Mouse (Mus musculus) cerebellum, postnatal 36 days (tissue): ENCODE measurements around the gene Slco6c1.

ENCODE experiments used
- DNase-seq, 2 experiments: peaks; one replicate each; pipeline ENCODE4 v3.0.0; 2021 to 2022; ENCODE audit warnings: mixed read lengths in 2 of 2

Slco6c1 gene

DNA sequence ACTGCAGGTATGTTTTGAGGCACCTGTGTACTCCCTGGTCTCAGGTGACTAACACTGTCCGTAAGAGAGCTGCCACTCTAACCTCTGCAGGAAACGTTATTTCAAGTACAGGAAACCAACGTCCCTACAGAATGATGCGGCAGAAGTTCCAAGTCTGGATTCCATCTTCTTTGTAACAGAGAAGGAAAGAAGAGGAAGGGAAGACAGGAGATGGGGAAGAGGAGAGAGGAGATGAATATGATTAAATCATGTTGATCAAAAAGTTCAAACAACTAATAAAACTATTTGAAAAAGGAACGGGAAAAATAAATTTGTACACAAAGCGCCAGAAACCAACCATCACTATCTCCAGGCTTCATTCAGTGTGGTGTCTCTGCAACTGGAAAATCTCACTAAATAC lies at the start of gene Slco6c1:
Gene Slco6c1 (minus strand): TSS at position 101 of the 400 bp plus-strand sequence.
- no peak for DNase-seq

DNA sequence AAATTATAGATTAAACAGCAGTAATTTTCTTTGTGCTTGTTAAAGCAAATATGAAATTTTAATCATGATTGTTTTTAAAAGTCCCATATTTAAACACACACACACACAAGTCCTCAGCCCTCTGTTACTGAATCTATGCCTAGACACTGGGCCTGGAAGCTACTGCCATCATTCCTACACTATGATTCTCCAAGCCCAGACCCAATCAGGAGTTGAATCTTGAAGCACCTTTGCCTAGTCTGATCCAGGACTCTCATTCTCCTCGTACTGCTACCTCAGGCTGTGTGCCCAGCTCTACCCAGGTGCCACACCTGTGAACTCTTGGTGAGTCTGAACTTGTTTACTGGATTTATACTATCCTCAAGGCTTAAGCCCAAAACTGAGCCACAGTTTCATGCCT lies 89.1 kb downstream of the Slco6c1 start:
- no peak for DNase-seq

DNA sequence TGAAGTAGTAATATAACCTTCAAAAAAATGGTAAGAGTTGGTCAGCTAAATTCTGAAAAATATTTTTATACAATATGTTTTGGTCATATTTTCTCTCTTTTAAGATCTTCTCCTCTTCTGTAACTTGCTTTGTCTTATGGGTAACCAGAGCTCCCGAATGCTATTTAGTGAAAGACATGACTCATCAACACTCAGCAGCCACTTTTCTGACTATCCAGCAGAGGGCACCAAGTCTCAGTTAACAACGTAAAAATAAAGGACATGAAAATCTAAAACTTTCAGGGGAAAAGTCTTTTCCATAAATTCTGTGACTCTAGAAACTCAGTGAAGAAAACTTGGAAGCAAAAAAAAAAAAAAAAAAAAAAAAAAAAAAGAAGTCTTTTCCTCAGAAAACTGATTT lies 89.6 kb downstream of the Slco6c1 start:
- DNase-seq: no peak

DNA sequence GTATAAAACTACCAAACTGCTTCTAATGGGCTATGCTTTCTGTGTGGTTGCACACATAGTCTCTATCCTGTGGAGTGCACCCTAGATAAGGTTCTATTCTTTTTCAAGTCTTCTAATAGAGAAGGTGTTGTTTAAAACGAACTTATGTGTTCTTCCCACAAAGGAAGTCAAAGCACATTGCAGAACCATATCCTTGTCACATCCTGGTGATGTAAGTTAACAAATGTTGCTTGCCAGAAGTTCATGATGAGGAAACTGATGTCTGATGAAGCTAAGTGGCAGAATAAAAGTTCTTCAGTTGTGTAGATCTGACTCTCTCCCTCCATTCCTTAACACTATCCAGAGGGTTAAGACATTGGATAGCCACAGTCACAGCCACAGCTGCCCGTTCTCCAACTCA lies 90.1 kb downstream of the Slco6c1 start:
- DNase-seq: no peak

DNA sequence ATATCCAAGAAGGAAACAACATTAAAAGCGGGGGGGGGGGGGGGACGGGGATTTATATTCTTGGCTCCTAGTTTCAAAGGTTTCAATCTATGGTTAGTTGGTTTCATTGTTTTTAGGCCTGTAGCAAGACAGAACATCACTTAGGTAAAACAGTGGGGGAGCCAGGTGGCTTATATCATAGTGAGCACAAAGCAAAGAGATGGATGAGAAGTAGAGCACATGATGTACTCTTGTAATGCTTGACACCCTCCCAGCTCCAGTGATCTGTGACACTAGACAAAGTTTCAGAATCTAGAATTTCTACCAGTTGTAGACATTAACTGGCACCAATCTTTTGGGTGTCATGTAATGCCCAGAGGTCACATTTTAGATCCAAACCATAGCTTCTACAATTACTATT lies 106.7 kb downstream of the Slco6c1 start:
- DNase-seq: no peak

DNA sequence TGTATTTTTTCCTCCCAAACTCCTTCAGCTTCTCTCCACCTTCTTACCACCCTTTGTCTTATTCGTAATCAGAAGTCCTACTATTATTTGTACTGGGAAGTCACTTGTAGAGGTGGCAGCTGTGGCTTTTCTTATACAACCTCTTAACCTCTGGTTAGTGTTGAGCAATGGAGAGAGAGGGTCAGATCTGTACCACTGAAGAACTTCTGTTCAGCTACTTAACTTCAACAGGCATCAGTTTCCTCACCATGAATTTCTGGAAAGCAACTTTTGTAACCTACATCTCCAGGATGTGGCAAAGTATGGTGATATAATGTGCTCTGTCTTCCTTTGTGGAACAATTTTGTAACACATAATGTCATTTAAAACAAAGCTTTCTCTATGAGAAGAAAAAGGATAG lies 108.7 kb downstream of the Slco6c1 start:
- no peak for DNase-seq

DNA sequence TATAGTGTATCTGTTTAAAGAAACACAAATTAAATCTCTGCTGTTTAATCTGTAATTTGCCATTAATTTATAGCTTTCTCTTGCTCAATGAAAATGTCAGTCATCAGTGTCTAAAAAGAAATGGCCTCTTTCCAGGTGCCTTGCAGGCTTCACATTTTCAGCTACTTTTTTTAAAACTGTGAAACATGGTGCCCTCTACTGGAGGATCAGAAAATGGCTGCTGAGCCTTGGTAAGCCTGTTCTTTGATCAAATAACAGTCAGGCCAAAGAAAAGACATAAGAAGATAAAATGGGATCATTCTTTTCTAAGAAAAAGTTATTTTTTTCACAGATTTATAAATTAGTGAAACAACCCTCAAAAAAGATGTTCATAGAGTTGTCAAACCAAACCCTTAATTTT lies 109.1 kb downstream of the Slco6c1 start:
- peak; percentile 12 to 36 for DNase-seq
